Mouse (Mus musculus): ENCODE measurements around the gene Gpsm3.

DNA sequence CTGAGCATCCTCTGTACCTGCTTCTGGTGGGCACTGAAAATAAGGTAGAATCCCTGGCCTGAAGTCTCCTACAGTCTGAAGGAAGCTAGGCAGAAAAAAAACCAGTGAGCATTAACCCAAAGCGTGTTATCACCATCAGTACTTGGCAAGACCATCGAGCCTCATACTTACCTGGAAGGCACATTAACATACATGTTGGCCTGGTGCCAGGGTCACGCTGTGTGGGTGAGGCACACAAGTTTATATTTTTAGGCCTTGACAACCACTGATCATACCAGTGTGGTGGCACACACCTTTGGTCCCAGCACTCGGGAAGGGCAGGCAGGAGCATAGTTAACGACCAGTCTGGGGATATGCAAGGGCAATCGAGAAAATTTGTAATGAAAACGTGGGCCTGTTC lies 18.4 kb downstream of the Gpsm3 start:
- TF ChIP-seq EP300 (optimal IDR thresholded peaks at IDR 0.05) (no peak), CTCF (IDR thresholded peaks at IDR 0.05; ENCODE audit: low read depth) (no peak)

Data from stomach, postnatal 0 days (tissue).